Mouse (Mus musculus): ENCODE results near the gene Reln.

The Reln gene

DNA sequence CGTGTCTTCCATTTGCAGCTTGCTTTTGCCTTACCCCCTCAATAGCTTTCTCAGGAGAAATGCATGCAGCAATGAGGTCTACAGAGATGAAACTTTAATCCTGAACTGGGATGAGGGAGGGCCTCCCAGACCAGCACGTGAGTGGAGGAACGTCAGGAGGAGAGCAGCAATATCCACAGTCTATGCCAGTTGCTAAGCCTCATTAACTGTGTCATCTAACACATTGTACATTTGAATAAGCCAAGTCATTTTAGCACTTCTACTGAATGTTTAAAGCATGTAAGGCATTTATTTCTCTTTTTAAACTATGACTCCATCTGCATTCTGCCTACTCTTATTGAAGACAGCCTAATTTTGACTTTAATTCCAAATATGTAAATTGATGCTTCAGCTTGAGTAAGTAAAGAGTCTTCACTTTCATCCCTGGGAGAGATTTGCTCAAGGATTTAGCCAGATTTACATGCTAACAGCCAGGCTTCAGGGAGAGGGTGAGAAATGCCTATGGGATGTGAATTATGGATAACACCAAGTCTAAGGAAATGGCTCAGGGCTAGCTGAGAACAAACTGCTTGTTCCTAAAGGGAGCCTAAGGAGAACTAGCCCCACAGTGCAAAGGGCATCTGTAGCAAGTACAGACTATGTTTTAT, 361.4 kb downstream of the Reln start:
- DNase-seq, result no peak

DNA sequence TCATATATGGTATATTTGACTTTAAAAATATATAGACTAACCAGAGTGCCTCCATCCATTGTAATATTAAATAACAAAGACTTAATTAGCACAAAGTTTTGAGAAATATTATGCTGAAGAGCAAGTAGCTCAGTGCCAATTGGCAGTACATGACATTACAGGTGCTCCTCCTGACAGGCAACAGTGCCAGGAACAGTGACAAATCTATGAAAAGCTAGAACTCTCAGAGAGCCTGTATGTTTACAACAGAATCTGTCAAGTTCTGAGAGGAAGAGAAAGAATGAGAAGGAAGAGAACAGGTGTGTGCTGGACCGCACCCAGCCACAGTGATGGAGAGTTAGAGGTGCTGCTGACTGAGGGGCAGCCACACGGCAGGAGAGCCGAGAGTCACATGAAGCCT, 363.3 kb downstream of the Reln start:
- DNase-seq, result no peak

DNA sequence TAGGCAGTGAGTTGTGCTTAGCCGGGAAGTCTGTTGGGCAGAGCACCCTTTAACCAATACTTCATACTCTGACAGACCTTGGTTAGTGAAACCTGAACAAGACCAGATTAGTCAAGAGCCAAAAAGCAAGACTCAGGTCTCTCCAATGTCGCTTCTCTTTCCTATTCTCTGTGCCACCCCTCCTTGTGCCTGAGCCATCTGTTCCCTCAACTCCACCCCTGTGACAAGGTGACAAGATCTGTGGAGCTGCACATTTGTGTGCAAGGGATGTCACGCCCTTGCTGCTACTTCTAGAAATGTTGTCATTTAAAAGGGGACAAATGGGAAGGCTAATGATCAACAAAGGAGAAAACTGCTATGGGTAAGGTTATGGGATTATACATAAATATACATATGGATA, 364.0 kb downstream of the Reln start:
- no peak for DNase-seq

DNA sequence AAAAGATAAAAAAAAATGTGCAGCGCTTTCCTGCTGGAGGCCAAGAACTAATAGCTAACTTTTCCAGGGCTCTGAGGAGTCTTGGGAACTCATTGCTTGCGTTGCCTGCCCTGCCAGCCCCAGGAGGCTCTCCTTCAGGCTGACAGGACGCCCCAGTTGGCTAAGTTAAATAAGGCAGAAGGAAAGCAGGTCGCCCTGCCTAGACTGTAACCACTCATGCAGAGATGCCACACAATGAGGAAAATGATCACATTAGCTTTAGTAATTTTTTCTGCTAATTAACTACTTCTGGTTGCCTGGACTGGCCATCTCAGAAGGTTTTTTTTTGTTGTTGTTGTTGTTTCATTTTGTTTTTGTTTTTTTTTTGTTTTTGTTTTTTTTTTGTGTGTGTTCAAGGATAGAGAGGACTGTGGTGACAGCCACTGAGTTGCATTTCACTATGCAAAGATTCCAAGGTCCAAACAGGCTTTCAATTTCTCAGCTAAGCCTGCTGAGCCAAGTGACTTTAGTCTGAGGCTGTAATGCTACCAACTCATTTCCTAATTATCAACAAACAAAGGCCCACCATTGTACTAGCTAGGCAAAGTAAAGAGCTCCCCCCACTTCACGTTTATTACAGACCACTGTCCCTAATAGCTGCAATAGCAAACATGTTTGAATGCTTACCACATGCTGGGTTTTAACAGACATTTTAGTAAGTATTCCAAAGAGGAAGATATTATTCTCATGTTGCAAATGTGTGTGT, 371.1 kb downstream of the Reln start:
- no peak for DNase-seq

DNA sequence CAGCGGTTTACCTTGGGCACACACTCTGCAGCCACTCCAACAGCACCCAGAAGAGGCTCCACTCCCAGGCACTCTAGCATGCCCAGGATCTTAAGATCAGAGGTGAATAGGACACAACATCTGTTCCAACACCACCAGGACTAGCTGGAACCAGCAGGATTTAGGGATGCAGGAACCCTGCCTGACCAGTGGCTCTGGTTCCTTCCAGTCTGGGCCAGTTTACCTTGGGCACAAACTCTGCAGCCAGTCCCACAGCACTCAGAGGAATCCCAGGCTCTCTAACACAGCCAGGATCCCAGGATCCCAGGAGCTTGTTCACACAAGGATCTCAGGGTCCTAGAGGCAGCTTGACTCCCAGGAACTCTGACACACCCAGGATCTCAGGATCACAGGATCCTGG, 382.7 kb downstream of the Reln start:
- DNase-seq, result no peak

DNA sequence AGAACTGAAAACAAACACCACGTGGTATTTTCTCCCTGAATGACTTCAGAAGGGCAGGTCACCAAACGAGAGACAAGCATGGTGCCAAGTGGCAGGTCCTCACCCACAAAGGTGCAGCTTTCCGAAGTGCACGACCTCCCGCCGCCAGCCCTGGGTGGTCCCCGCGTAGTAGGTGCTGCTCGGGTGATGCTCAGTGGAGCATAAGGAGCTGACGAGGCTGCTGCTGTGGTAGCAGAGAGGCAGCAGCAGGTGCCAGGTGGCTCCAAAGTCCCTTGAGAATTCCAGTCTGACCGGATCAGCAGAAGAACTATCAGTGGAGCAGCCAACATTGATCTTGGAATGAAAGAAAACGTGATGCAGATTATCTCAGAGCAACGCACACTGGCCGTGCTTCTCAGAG, 384.4 kb downstream of the Reln start:
- no peak for DNase-seq

DNA sequence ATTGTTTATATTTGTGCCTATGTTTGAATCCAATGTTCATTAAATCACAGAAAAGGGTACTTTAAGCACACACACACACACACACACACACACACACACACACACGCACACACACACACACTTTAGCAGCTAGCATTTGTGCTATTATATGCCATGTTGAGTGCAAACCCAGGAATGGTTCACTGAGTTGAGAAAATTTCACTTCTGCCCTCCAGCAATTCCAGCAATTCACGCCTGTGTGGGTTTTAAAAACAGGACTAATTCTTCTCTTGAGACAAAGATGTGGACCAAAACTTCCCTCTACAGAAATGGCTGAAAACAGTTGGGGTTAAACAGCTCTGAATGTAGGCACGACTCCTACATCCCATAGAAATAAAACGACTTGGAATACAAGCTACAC, 386.9 kb downstream of the Reln start:
- DNase-seq, result no peak

DNA sequence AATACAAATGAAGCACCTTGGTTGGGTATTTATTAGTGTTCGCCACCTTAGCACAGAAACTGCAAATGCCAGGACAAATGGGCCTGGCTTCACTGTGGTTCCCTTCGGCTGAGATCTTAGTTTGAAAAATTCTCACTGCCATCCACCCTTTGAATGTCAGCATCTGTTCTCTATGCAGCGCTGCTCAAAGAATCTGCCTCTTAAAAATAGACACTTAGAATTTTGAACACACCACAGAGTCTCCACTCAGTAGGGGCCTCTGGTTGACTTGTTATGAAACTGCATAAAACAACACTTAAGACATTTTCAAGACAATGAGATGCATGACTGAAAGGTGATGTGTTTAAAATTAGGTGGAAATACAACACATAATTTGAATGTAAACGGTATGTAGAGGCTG, 387.4 kb downstream of the Reln start:
- no peak for DNase-seq

DNA sequence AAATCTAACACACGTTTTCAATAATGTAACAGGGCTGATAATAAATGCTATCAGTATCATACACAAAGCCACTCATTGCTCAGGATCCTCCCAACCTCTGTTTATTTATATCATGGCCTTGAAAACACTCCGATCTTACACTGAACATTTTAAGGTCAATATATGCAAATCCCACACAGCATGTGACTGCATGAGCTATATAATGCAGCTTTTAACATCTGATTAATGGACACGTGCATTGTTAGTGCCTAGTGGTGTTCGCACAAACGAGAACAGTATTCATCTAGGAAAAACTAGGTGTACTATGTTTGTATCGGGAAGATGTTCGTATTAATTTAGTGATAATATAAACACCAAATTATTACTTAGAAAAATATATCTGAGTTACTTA, 395.0 kb downstream of the Reln start:
- no peak for DNase-seq

DNA sequence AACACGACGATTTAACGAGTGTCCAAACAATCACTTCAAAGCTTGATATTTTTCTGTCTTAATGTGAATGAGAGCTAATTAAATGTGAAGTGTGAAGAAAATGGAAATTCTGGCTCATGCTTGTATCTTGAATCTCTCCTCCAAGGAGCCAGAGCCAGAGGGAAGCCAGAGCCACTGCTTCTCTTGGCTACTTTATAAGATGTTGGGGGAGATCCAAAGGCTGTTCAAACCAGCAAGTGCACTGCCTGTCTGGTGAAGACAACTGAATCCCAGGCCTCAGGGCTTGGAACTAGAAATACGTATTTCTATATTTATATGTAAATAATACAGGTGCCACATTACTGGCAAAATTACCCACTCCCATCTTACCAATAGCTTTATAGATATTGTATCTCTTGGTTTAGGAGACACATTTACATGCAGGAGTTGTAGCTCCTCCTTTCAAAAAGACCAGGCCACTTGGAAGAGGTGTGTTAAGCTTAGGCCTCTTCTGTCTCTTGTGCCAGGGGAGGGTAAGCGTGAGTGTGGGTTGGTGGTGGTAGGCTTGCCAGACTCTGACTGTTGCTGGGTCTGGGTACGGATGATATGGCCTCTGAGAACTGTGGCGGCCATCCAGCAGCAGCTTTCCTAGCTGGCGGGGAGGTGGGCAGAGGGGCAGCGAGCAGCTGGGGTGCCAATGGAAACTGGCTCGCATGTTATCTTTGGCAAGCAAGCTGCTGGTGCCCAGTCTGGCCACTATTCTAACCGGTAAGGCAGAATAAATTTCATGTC, 395.6 kb downstream of the Reln start:
- DNase-seq, result no peak

DNA sequence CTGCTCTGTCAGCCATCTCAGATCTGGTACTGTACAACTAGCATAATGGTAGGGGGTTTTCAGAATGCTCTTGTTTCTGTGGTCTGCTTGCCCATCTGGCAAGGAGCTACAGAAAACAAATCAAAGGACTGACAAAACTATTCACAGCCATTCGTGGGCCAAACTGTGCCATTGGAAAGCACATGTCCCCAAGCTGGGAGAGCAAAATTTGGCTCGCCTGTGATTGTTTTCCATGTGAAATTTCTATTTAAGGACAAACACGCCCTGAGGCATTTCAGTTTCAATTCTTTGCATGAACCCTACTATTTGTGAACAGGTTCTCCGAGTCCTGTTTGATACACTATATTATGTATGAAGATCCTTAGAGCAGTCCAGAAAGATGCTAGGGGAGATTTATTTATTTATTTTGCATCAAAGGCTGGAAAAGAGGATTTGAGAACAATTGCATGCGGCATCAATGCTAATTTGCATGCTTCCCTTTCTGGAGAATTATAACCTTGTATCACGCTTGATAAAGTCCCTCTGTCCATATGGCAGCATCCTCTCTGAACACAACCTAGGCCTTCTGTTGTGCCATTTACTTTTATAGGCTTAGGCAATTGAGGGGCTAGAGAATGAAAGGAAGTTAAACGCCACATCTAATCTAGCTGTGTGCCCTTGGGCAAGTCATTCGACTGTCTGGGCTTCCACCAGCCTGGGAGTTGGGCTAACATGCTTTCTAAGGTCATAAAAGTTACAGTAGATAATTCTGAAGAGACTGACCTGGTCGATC, 396.7 kb downstream of the Reln start:
- no peak for DNase-seq

DNA sequence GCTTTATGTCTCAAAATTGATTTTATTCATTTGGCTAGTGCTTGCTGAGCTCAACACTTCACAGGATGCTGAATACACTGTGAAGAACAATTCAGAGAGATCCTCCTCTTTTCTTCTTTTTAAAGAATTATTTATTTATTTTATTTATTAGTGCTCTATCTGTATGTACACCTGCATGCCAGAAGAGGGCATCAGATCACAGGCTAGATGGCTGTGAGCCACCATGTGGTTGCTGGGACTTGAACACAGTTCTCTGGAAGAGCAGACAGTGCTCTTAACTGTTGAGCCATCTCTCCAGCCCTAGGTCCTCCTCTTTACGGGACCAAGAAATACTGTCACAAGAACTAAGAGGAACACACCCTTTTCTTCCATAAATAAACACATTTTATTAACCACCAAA, 399.9 kb downstream of the Reln start:
- no peak for DNase-seq

DNA sequence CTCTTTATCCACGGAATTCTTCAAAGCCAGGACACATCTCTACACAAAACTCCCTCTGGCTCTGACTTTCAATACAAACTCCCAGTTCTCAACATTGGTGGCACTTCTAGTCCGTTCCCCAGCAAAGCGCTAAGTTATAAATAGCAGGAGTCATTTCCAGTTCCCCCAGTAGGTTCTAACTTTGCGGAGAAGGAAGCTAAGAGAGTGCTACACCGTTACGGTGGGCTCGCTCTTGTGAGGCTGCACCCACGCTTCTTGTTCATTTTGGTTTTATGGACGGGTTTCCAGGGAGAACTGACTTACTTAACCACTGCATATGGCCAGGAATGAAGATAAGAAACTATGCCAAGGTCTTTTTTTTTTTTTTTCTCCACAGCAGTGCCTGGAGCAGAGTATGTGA, 405.1 kb downstream of the Reln start:
- DNase-seq, result no peak

DNA sequence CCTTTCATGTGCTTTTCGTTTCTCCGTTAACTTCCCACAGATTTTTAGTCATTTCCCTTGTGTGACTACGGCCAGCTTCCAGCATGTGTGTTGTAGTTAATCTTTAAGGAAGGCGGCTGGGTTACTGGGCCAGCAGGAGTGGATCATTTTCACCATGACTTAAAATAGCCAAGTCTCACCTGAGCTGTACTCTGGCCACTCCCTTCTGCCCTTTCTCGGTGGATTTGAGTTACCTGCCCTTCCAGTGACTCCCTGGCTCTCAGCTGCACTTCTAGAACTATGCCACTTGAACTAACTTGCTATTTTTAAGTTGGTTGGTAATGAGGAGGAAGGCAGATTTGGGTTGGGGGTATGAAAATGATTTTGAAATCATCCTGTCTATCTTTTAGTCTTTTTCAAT, 406.4 kb downstream of the Reln start:
- DNase-seq, result no peak

DNA sequence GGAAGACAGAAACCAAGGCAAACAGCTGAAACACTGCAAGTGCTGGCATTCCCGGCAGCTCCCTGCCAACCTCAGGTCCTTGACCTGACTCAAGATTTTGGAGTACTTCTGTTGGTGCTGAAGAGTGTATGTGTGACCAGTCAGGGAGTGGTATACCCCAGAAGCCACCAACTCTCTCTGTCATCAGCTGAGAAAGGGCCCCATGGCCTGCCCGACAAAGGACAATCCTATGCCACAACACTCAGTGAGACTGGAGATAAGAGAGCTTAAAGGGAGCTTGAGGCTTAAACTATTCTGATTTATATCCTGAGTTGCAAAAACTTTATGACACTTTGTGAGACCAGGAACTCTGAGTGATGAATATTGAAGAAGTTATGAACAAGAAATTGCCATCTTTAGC, 407.9 kb downstream of the Reln start:
- DNase-seq, result no peak

DNA sequence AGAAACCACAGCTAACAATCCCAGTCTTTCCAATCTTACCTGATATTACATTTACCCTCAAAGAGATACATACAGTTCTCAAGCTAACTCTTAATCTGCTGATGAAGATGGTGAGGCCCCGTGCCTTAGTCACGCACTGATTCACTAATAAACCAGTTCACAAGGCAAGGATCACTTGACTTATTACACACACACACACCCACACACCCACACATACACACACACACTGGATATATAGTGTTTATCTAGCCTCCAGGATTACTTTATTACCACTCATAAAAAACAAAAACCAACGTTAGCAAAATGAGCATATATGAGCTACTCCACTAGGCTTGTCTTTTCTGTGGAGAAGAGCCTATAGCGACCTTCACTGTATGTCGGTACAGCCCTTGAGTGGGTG, 408.4 kb downstream of the Reln start:
- no peak for DNase-seq

DNA sequence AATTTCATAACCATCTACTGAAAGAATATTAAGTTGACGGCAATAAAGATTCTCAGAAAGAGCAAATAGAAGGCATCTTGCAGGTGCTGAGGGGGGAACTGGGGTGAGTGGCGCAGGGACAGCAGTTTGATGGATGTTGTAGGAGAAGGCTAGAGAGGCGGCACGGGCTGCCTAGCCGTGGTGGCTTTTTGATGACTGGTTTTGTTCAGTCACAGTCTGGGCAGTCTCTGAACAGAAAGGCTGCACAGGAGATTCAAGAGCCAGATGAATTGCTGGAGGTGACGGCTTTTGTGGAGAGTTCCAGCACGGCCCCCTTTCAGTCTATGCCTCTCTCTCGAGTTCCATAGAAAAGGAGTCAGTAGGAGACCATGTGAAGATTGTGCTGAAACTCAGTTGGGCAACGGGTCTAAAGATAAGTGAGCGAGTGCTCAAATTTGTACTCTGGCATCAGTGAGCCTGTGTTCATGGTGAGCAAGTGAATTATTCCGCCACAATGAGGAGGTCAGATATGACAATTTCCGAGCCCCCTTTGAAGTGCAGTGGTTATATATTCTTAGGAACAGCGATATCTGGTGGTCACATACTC, 409.6 kb downstream of the Reln start:
- DNase-seq, result no peak

DNA sequence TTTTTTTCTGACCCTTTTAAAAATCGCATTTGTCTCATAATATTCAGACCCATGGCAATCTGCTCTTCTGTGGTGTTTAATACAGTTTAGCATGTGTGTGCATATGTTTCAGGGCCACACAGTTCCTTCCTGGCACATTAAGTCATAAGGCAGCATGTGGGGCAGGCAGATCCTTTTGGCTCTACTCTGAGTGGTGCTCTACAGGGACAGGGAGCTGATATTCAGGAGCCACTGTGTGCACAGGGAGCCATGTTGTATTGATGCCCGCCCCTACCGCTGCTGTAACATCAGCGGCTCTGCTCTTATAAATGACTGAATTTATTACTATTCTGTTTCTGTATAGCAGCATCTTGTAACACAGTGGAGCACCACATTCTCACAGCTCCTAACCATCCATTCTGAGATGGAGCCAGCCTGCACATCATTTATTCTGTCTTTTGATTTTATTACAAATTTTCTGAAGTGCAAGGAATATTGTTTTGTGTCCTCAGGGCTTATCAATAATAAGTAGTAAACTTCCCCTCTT, 410.3 kb downstream of the Reln start:
- DNase-seq, result no peak

DNA sequence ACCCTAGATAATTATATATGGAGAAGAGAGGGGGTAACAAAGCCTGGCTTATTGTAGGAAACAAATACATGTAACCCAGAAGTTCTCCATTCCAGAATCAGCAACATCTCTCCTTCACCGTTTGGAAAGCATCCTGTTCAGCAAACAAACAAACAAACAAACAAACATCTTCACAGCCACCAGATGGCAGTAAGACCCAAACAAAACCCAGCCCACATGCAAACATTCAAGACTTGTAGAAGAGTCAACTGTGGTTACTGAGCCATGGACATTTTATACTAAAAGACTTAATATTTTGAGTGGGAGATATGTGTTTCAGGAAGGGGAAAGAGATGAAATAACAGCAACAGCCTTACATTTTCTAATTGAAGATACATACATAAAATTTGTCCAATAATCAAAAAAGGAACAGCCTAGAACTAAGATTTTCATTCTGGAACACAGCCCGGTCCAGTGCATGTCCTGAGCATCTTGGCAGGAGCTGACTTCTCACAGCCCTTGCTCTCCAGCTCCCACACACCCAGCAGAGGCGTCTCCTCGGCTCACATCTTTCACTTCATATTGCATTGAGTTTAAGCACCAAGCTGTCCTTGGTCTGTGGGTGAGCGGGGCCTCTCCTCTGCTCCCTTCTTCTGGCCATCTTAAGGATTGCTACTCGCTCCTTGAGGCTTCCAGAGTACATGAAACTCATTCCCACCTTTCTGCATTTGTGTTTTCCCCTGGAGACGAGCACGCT, 411.0 kb downstream of the Reln start:
- DNase-seq, result no peak

DNA sequence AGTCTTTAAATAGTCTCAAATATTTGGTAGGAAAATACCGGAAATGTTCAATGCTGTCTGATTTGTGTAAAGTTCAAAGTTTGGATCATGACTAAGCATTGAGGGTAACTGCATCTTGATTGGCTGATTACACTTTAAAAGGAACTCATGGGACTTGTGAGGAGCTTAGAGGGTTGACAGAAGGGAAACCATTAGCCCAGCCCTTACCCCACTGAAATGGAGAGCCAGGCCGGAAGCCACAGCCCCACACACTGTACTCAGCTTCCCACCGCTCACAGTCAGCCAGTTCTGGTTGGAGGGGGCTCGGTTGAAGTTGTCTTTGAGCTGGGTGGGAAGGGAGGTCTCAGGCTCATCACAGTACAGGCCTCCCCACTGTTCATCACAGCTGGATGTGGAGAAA, 413.4 kb downstream of the Reln start:
- DNase-seq, result no peak

DNA sequence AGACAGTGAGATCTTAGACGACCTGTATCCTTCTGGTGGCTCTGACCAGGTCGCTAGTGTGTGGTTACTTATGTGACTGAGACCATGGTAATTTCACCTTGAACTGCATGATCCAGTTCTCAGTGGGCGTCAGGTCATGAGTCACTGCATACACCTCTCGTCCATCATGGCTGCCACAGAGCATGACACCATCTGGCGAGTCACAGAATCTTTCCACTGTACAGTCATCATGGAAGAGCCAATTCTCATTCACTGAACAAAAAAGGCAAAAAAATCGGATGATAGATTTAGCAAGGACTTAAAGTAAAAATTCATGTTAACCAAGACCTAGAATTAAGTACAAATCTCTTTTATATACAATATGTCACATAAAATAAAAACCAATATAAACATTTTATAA, 424.2 kb downstream of the Reln start:
- DNase-seq, result no peak

DNA sequence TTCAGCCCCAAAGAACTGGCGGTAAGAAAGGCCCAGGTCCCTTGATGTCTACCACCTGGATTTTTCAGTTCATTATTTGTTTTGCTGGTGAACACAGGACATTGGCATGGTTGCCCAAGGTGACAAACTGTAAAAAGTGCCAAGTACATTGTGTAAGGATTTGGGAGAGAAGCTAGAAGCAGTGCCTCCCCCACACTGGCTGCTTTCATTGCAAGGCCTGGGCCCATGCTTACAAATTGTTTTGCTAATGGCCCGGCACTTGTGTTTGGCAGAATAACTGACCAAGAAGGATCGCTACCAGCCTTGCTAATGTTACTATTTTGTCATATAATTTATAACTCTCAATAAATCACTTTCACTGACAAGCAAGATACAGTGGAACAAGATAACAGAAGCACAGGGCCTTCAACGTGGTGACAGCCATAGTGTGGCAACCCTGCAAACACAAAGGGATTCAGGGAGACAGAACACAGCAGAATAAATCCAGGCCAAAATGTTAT, 425.2 kb downstream of the Reln start:
- DNase-seq, result no peak
